Mouse (Mus musculus) liver, embryonic 14.5 days (tissue): ENCODE data around the gene Fgfrl1. TPM values are rescaled to one million over a fixed set of nuclear protein-coding genes. Genes with fewer than 3 reads are reported as not detected.

Source experiments
- ATAC-seq: fragments of 200-750 bp; cut with Nextera tagmentation; 2 replicates; pipeline ENCODE4 v1.8.0; 2017; ENCODE audit warnings: moderate number of reproducible peaks, mild to moderate bottlenecking, moderate library complexity; ENCODE audit not compliant: insufficient read depth
- DNase-seq, 3 experiments: peaks; one replicate each; pipeline ENCODE4 v3.0.0-alpha.2; 2012 to 2013; ENCODE audit warnings: low read depth in 3 of 3, low spot score in 3 of 3
- H3K27ac ChIP-seq: fragments of 300-500 bp; sonication (generic); 2 replicates; pipeline ENCODE4 v1.5.1; 2014; ENCODE audit warnings: moderate library complexity, mild to moderate bottlenecking, control low read depth, inconsistent platforms
- H3K27me3 ChIP-seq: fragments of 300-500 bp; sonication (generic); 2 replicates; pipeline ENCODE4 v1.6.1; 2014; ENCODE audit warnings: mild to moderate bottlenecking, low read length, moderate library complexity; ENCODE audit not compliant: control insufficient read depth, insufficient read depth
- H3K36me3 ChIP-seq: fragments of 300-500 bp; sonication (generic); replicated peaks from 2 replicates; pipeline ENCODE4 v1.6.1; 2014; ENCODE audit warnings: low read depth; ENCODE audit not compliant: control insufficient read depth, insufficient read depth
- H3K4me1 ChIP-seq, 2 experiments: fragments of 200-500 bp in 1 of 2; fragments of 300-500 bp in 1 of 2; sonication (generic) in 1 of 2; replicated peaks; 2 replicates each; pipeline ENCODE4 v1.6.1; 2012 to 2014; ENCODE audit warnings: antibody characterized with exemption in 1 of 2, inconsistent platforms in 1 of 2, low read length in 1 of 2; ENCODE audit not compliant: control insufficient read depth in 2 of 2, insufficient read depth in 2 of 2
- H3K4me2 ChIP-seq: fragments of 300-500 bp; sonication (generic); 2 replicates; pipeline ENCODE4 v1.6.1; 2014; ENCODE audit warnings: low read depth, mild to moderate bottlenecking, control low read depth, moderate library complexity
- H3K4me3 ChIP-seq, 2 experiments: fragments of 200-500 bp in 1 of 2; fragments of 300-500 bp in 1 of 2; sonication (generic) in 1 of 2; 2 replicates each; pipeline ENCODE4 v1.5.1; 2012 to 2014; ENCODE audit warnings: low read depth in 2 of 2, low read length in 2 of 2, mild to moderate bottlenecking in 2 of 2, control low read depth in 1 of 2, inconsistent platforms in 1 of 2, moderate library complexity in 1 of 2; ENCODE audit not compliant: insufficient read depth in 1 of 2
- H3K9ac ChIP-seq: fragments of 300-500 bp; sonication (generic); replicated peaks from 2 replicates; pipeline ENCODE4 v1.6.1; 2014; ENCODE audit warnings: mild to moderate bottlenecking, control low read depth, moderate library complexity
- H3K9me3 ChIP-seq: fragments of 300-500 bp; sonication (generic); 2 replicates; pipeline ENCODE4 v1.6.1; 2016; ENCODE audit warnings: low read length, mixed read lengths; ENCODE audit not compliant: control insufficient read depth
- CTCF ChIP-seq: IDR thresholded peaks from 2 replicates; pipeline ENCODE4 v1.5.1; 2016; ENCODE audit warnings: antibody characterized with exemption, low read depth, control low read depth
- EP300 ChIP-seq: IDR thresholded peaks from 2 replicates; pipeline ENCODE4 v1.6.1; 2016; ENCODE audit warnings: antibody characterized with exemption, low read depth
- WGBS: fragments of 180-500 bp; shearing (Covaris S2); extraction: QIAGEN DNeasy Blood & Tissue Kit; methylation state at CpG from one replicate; pipeline ENCODE4 v1.1.7; 2014; ENCODE audit not compliant: insufficient replicate concordance; 5-methylcytosine and 5-hydroxymethylcytosine counted together
- polyA plus RNA-seq, 2 experiments: library from polyadenylated mRNA; depleted of rRNA in 1 of 2; stranded (reverse) in 1 of 2; unstranded in 1 of 2; fragments of >200 nt; fragmentation: Nextera tagmentation in 1 of 2; extraction: Ambion mirVana in 1 of 2; gene quantifications; 2 replicates each; pipeline versions ENCODE4 v1.2.1 to v1.2.3; 2012 to 2014

Gene Fgfrl1
- polyA plus RNA-seq, 2 experiments = 5.9 to 11.0 TPM

- Histone ChIP-seq H3K9me3 (no peaks in the 10 kb centered on the region), H3K4me2 (no peak overlapping the region), H3K4me1 (no peaks in the 10 kb centered on the region), H3K27me3 (no peaks in the 10 kb centered on the region), H3K36me3 (no peaks in the 10 kb centered on the region), H3K4me3 (no peak overlapping the region), H3K9ac (no peak overlapping the region), H3K27ac (no peak overlapping the region)
- no peak for TF ChIP-seq EP300
- peak; percentile 92 for TF ChIP-seq CTCF
- DNase-seq (peak in 1 of 3 experiments; percentile 17), ATAC-seq (peak; percentile 60)
- WGBS = 23% methylated on average over 5 of the region's 5 CpGs
Measured at GRCm38 (mm10) chr5:108726557-108727248, 34.5 kb downstream of the Fgfrl1 start.

DNA sequence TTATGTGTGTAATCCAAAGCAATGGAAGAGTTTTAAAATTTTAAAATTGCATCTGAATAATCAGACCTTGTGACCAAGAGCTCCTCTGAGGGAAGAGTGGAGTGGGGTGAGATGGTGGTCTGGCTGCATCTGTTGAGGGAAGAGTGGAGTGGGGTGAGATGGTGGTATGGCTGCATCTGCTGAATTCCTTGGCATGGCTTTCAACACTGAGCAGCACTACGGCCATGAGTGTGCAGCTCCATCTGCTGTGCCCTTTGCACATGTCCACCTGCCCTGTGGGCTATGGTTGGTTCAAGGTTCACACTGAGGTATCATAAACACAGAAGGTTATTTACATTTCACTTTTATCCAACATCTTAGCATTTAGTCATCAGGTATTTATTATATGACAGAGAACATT lies 35.2 kb downstream of the Fgfrl1 start:
- H3K4me3 ChIP-seq = no peak overlapping the region
- H3K27me3 ChIP-seq = no peaks in the 10 kb centered on the region
- no peaks in the 10 kb centered on the region for H3K9me3 ChIP-seq
- DNase-seq (no peak), ATAC-seq (no peak)
- 75% methylated on average over 1 of the region's 1 CpGs for WGBS
- TF ChIP-seq EP300 (no peak), CTCF (peak; percentile 6; the same call in 1 of the 2 replicates)
- no peaks in the 10 kb centered on the region for H3K4me1 ChIP-seq
- no peak overlapping the region for H3K27ac ChIP-seq
- H3K36me3 ChIP-seq = no peaks in the 10 kb centered on the region
- no peak overlapping the region for H3K9ac ChIP-seq
- H3K4me2 ChIP-seq = no peak overlapping the region

- DNase-seq (no peak), ATAC-seq (no peak)
- Histone ChIP-seq H3K9ac (no peak overlapping the region), H3K4me3 (no peak overlapping the region), H3K4me2 (no peak overlapping the region), H3K4me1 (no peaks in the 10 kb centered on the region), H3K27ac (no peak overlapping the region), H3K27me3 (no peaks in the 10 kb centered on the region; the same call in 1 of the 2 replicates), H3K36me3 (no peaks in the 10 kb centered on the region), H3K9me3 (no peaks in the 10 kb centered on the region)
- no peak for TF ChIP-seq EP300
- TF ChIP-seq CTCF = no peak
- 53% methylated on average over 2 of the region's 2 CpGs for WGBS
Measured at GRCm38 (mm10) chr5:108741844-108742243, 49.7 kb downstream of the Fgfrl1 start.

- H3K4me1 ChIP-seq = no peaks in the 10 kb centered on the region
- H3K9me3 ChIP-seq = no peaks in the 10 kb centered on the region
- no peak for TF ChIP-seq CTCF
- no peak for ATAC-seq
- no peak overlapping the region for H3K4me3 ChIP-seq
- no peaks in the 10 kb centered on the region for H3K36me3 ChIP-seq
- H3K4me2 ChIP-seq = no peak overlapping the region
- H3K27ac ChIP-seq = no peak overlapping the region
- no peak overlapping the region for H3K9ac ChIP-seq
- WGBS = 46% methylated on average over 2 of the region's 2 CpGs
- DNase-seq = no peak
- no peaks in the 10 kb centered on the region; the same call in 1 of the 2 replicates for H3K27me3 ChIP-seq
Measured at GRCm38 (mm10) chr5:108742596-108742995, 50.4 kb downstream of the Fgfrl1 start.

DNA sequence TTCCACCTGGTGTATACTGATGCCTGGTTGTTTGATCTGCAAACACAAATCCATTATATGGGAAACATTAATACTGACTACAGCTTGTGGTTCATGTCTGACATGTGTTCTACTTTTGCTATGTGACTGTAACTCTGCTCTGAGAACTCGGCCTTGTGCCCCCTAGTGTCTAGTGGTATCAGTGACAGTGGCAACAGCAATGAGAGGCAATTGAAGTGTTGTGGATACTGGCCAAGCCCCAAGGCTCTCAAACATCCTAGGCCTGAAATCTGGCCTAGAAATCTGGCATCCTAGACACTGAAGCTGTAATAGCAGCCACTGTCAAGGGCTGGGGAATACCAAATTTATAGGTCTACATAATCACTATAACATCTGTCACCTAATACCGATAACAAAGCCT lies 51.7 kb downstream of the Fgfrl1 start:
- H3K9me3 ChIP-seq = no peaks in the 10 kb centered on the region
- no peaks in the 10 kb centered on the region; the same call in 1 of the 2 replicates for H3K27me3 ChIP-seq
- H3K36me3 ChIP-seq = no peaks in the 10 kb centered on the region
- ATAC-seq (no peak), DNase-seq (peak in 2 of 3 experiments; percentile 28 to 33)
- H3K27ac ChIP-seq = no peak overlapping the region
- H3K4me3 ChIP-seq = no peak overlapping the region
- H3K4me2 ChIP-seq = no peak overlapping the region
- TF ChIP-seq EP300 (no peak), CTCF (peak; percentile 51)
- no peak overlapping the region for H3K9ac ChIP-seq
- no peaks in the 10 kb centered on the region for H3K4me1 ChIP-seq
- WGBS = 56% methylated on average over 2 of the region's 2 CpGs
